Mouse (Mus musculus) midbrain, embryonic 11.5 days (tissue): ENCODE measurements at regions not wholly inside any gene's neighbourhood (a gene's known extent, or its start where the extent isn't known, plus 50 kb on each side); places are given as distances from the start of the nearest gene placed in this dataset.

Source experiments
- ATAC-seq: fragments of 200-750 bp; cut with Nextera tagmentation; 2 replicates; pipeline ENCODE4 v1.8.0; 2017; ENCODE audit warnings: moderate TSS enrichment, moderate library complexity; ENCODE audit not compliant: low FRiP score
- DNase-seq: peaks from one replicate; pipeline ENCODE4 v3.0.0; 2015; ENCODE audit warnings: low spot score; ENCODE audit errors: missing footprints
- H3K27ac ChIP-seq: fragments of 300-500 bp; sonication (generic); 2 replicates; pipeline ENCODE4 v1.5.1; 2014; ENCODE audit warnings: low read depth, low read length
- H3K27me3 ChIP-seq: fragments of 300-500 bp; sonication (generic); 2 replicates; pipeline ENCODE4 v1.6.1; 2014; ENCODE audit warnings: mild to moderate bottlenecking, low read length, moderate library complexity, mixed read lengths; ENCODE audit not compliant: control insufficient read depth, insufficient read depth
- H3K36me3 ChIP-seq: fragments of 300-500 bp; sonication (generic); 2 replicates; pipeline ENCODE4 v1.6.1; 2014; ENCODE audit warnings: mild to moderate bottlenecking, low read length, moderate library complexity, mixed read lengths; ENCODE audit not compliant: control insufficient read depth, insufficient read depth
- H3K4me1 ChIP-seq: fragments of 300-500 bp; sonication (generic); 2 replicates; pipeline ENCODE4 v1.6.1; 2014; ENCODE audit warnings: low read length; ENCODE audit not compliant: control insufficient read depth, insufficient read depth
- H3K4me2 ChIP-seq: fragments of 300-500 bp; sonication (generic); 2 replicates; pipeline ENCODE4 v1.6.1; 2014; ENCODE audit warnings: mild to moderate bottlenecking, moderate library complexity
- H3K4me3 ChIP-seq: fragments of 300-500 bp; sonication (generic); 2 replicates; pipeline ENCODE4 v1.5.1; 2014; ENCODE audit warnings: low read depth, low read length
- H3K9ac ChIP-seq: fragments of 300-500 bp; sonication (generic); 2 replicates; pipeline ENCODE4 v1.6.1; 2014; ENCODE audit warnings: low read length
- H3K9me3 ChIP-seq: fragments of 300-500 bp; sonication (generic); 2 replicates; pipeline ENCODE4 v1.6.1; 2016; ENCODE audit warnings: low read length; ENCODE audit not compliant: control insufficient read depth
- WGBS: fragments of 180-500 bp; shearing (Covaris S2); extraction: QIAGEN DNeasy Blood & Tissue Kit; methylation state at CpG from one replicate; pipeline ENCODE4 v1.1.7; 2014; 5-methylcytosine and 5-hydroxymethylcytosine counted together

GRCm38 (mm10) chr17:84097871-84098430 lies 89.8 kb downstream of the Zfp36l2 start:
- H3K27ac ChIP-seq = peak overlapping the region; percentile 94
- peaks cover 30% of the 10 kb centered on the region for H3K4me1 ChIP-seq

GRCm38 (mm10) chr17:84097286-84097685 lies 90.5 kb downstream of the Zfp36l2 start:
- DNase-seq (peak; percentile 94), ATAC-seq (no peak)
- Histone ChIP-seq H3K4me3 (no peak overlapping the region), H3K36me3 (no peaks in the 10 kb centered on the region), H3K9me3 (no peaks in the 10 kb centered on the region), H3K27me3 (no peaks in the 10 kb centered on the region), H3K9ac (peak overlapping the region; percentile 62), H3K4me1 (peaks cover 30% of the 10 kb centered on the region), H3K4me2 (no peak overlapping the region), H3K27ac (peak overlapping the region; percentile 94)
- WGBS = 33% methylated on average over 13 of the region's 13 CpGs

More at GRCm38 (mm10) chr17:84097871-84098430, 89.8 kb downstream of the Zfp36l2 start:
- ATAC-seq = no peak
- Histone ChIP-seq H3K9me3 (no peaks in the 10 kb centered on the region), H3K4me2 (no peak overlapping the region), H3K4me3 (no peak overlapping the region), H3K9ac (no peak overlapping the region), H3K36me3 (no peaks in the 10 kb centered on the region), H3K27me3 (no peaks in the 10 kb centered on the region)
- no peak for DNase-seq
- WGBS = 92% methylated on average over 6 of the region's 6 CpGs

GRCm38 (mm10) chr17:84096345-84097260 lies 91.1 kb downstream of the Zfp36l2 start:
- DNase-seq (peak; percentile 98), ATAC-seq (peak; percentile 94)
- Histone ChIP-seq H3K27ac (peak overlapping the region; percentile 94), H3K4me2 (peak overlapping the region; percentile 31), H3K9ac (peak overlapping the region; percentile 62), H3K4me1 (peaks cover 30% of the 10 kb centered on the region), H3K4me3 (no peak overlapping the region), H3K9me3 (no peaks in the 10 kb centered on the region), H3K36me3 (no peaks in the 10 kb centered on the region), H3K27me3 (no peaks in the 10 kb centered on the region)
- 1% methylated on average over 59 of the region's 59 CpGs for WGBS

GRCm38 (mm10) chr17:84095829-84096228 lies 91.9 kb downstream of the Zfp36l2 start:
- Histone ChIP-seq H3K9ac (peak overlapping the region; percentile 13; the same call in 1 of the 2 replicates), H3K4me1 (peaks cover 30% of the 10 kb centered on the region), H3K27me3 (no peaks in the 10 kb centered on the region), H3K4me2 (no peak overlapping the region), H3K36me3 (no peaks in the 10 kb centered on the region), H3K27ac (peak overlapping the region; percentile 94), H3K4me3 (no peak overlapping the region), H3K9me3 (no peaks in the 10 kb centered on the region)
- peak; percentile 90 for DNase-seq
- 15% methylated on average over 4 of the region's 4 CpGs for WGBS
- peak; percentile 31 for ATAC-seq

DNA sequence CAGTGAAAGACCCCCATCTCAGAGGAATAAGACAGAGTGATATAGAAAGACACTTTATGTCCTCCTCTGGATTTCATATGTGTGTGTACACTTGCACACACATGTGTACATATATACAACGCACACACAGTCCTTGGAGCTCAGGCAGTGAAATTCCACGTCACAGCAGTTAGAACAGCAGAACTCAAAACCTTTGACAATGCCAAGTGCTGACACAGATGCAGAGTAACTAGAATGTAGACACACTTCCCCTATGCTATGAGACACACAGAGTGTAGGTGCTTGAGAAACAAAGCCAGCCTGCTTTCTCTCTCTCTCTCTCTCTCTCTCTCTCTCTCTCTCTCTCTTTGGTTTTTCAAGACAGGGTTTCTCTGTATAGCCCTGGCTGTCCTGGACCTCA lies 92.7 kb downstream of the Zfp36l2 start:
- Histone ChIP-seq H3K4me3 (no peak overlapping the region), H3K4me2 (no peak overlapping the region), H3K27ac (no peak overlapping the region), H3K4me1 (peaks cover 26% of the 10 kb centered on the region), H3K36me3 (no peaks in the 10 kb centered on the region), H3K9ac (no peak overlapping the region), H3K9me3 (no peaks in the 10 kb centered on the region), H3K27me3 (no peaks in the 10 kb centered on the region)
- DNase-seq (peak; percentile 87), ATAC-seq (no peak)
- WGBS = 74% methylated on average over 2 of the region's 2 CpGs

DNA sequence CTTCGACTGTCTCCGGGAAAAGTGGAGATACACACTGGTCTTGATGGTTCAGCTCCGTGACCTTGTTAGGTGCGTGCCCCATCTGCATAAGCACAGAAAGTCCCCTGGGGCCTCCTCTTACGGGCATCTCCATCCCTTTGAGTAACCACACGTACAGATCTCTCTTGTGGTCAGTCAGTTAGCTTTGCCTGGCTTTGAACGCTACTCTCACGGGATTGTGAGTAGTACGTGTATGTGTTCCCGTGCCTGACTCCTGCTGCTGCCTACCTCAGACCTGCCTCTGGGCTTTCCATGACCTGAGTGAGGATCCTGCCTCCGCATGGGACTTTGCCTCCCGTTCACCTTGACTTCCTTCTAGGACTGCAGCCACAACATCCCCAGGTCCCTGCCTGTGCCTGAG lies 101.4 kb downstream of the Zfp36l2 start:
- no peak overlapping the region for H3K4me2 ChIP-seq
- H3K9ac ChIP-seq = no peak overlapping the region
- no peak overlapping the region for H3K4me3 ChIP-seq
- H3K27ac ChIP-seq = no peak overlapping the region
- H3K36me3 ChIP-seq = no peaks in the 10 kb centered on the region
- DNase-seq = no peak
- H3K4me1 ChIP-seq = peaks cover 3% of the 10 kb centered on the region; the same call in 1 of the 2 replicates
- no peaks in the 10 kb centered on the region for H3K9me3 ChIP-seq
- no peak for ATAC-seq
- no peaks in the 10 kb centered on the region for H3K27me3 ChIP-seq
- 90% methylated on average over 12 of the region's 12 CpGs for WGBS

- Histone ChIP-seq H3K9ac (no peak overlapping the region), H3K36me3 (no peaks in the 10 kb centered on the region), H3K27ac (no peak overlapping the region), H3K4me1 (peaks cover 3% of the 10 kb centered on the region; the same call in 1 of the 2 replicates), H3K27me3 (no peaks in the 10 kb centered on the region), H3K4me3 (no peak overlapping the region), H3K9me3 (no peaks in the 10 kb centered on the region), H3K4me2 (no peak overlapping the region)
- no peak for DNase-seq
- no peak for ATAC-seq
- WGBS = 26% methylated on average over 7 of the region's 7 CpGs
Observed at GRCm38 (mm10) chr17:84085721-84086120, 102.0 kb downstream of the Zfp36l2 start.

GRCm38 (mm10) chr17:84085232-84085631 lies 102.5 kb downstream of the Zfp36l2 start:
- Histone ChIP-seq H3K27ac (no peak overlapping the region), H3K27me3 (no peaks in the 10 kb centered on the region), H3K9ac (no peak overlapping the region), H3K4me1 (peaks cover 3% of the 10 kb centered on the region; the same call in 1 of the 2 replicates), H3K36me3 (no peaks in the 10 kb centered on the region), H3K4me2 (no peak overlapping the region), H3K9me3 (no peaks in the 10 kb centered on the region), H3K4me3 (no peak overlapping the region)
- DNase-seq = no peak
- ATAC-seq = 0 out of 2 replicates have a peak, but pooled peaks have one; percentile 17
- WGBS = 87% methylated on average over 10 of the region's 10 CpGs
